Mouse (Mus musculus) embryonic facial prominence, embryonic 13.5 days (tissue): ENCODE results near the gene Bcl9l. TPM values are rescaled to one million over a fixed set of nuclear protein-coding genes. Genes with fewer than 3 reads are reported as not detected.

Experiments used
- ATAC-seq: fragments of 200-750 bp; cut with Nextera tagmentation; 2 replicates; pipeline ENCODE4 v1.8.0; 2017; ENCODE audit warnings: low read depth; ENCODE audit not compliant: insufficient number of reproducible peaks, insufficient read depth, low FRiP score, low TSS enrichment
- H3K27ac ChIP-seq: fragments of 300-500 bp; sonication (generic); 2 replicates; pipeline ENCODE4 v1.5.1; 2015; ENCODE audit warnings: moderate library complexity, mild to moderate bottlenecking, inconsistent platforms
- H3K27me3 ChIP-seq: fragments of 300-500 bp; sonication (generic); 2 replicates; pipeline ENCODE4 v1.6.1; 2015; ENCODE audit warnings: mild to moderate bottlenecking, inconsistent platforms
- H3K36me3 ChIP-seq: fragments of 300-500 bp; sonication (generic); 2 replicates; pipeline ENCODE4 v1.6.1; 2015; ENCODE audit warnings: mild to moderate bottlenecking, inconsistent platforms
- H3K4me1 ChIP-seq: fragments of 300-500 bp; sonication (generic); 2 replicates; pipeline ENCODE4 v1.6.1; 2015; ENCODE audit warnings: inconsistent platforms
- H3K4me2 ChIP-seq: fragments of 300-500 bp; sonication (generic); 2 replicates; pipeline ENCODE4 v1.6.1; 2015; ENCODE audit warnings: moderate library complexity, mild to moderate bottlenecking, inconsistent platforms
- H3K4me3 ChIP-seq: fragments of 300-500 bp; sonication (generic); 2 replicates; pipeline ENCODE4 v1.5.1; 2015; ENCODE audit warnings: mild to moderate bottlenecking, inconsistent platforms
- H3K9ac ChIP-seq: fragments of 300-500 bp; sonication (generic); 2 replicates; pipeline ENCODE4 v1.6.1; 2015; ENCODE audit warnings: mild to moderate bottlenecking, inconsistent platforms
- H3K9me3 ChIP-seq: fragments of 300-500 bp; sonication (generic); 2 replicates; pipeline ENCODE4 v1.6.1; 2016; ENCODE audit warnings: inconsistent platforms
- WGBS: fragments of 180-500 bp; shearing (Covaris S2); methylation state at CpG from one replicate; pipeline ENCODE4 v1.1.7; 2015; ENCODE audit warnings: mixed read lengths; 5-methylcytosine and 5-hydroxymethylcytosine counted together
- polyA plus RNA-seq: library from polyadenylated mRNA; unstranded; fragments of >200 nt; fragmentation: Nextera tagmentation; extraction: Ambion mirVana; gene quantifications from 2 replicates; pipeline ENCODE4 v1.2.1, GENCODE M21; 2015

Bcl9l gene
- polyA plus RNA-seq, 1 experiment from 2014 or later = 18.2 TPM

DNA sequence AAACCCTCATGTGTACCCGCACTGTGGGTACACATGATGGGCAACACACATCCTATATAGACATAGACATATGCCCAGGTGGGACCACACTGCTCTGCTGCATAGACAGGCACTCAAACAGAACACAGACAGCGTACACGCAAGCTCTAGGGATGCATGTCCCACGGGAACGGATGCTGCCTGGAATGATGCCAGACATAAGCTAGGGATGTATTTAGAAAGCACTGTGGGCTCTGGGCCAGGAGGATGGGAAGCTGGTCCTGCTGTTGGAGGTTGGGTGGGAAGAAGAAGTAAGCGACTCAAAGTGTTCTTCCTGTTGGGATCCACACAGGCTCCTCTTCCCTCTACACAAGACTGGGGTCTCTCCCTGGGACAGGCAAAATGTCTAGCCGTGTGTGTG, 35.4 kb downstream of the Bcl9l start:
- H3K9me3 ChIP-seq = no peaks in the 10 kb centered on the region
- no peak overlapping the region for H3K4me3 ChIP-seq
- H3K4me2 ChIP-seq = no peak overlapping the region
- H3K36me3 ChIP-seq = no peaks in the 10 kb centered on the region
- ATAC-seq = no peak
- H3K9ac ChIP-seq = no peak overlapping the region
- peaks cover 10% of the 10 kb centered on the region for H3K4me1 ChIP-seq
- no peaks in the 10 kb centered on the region for H3K27me3 ChIP-seq
- WGBS = 80% methylated on average over 7 of the region's 7 CpGs
- H3K27ac ChIP-seq = no peak overlapping the region

DNA sequence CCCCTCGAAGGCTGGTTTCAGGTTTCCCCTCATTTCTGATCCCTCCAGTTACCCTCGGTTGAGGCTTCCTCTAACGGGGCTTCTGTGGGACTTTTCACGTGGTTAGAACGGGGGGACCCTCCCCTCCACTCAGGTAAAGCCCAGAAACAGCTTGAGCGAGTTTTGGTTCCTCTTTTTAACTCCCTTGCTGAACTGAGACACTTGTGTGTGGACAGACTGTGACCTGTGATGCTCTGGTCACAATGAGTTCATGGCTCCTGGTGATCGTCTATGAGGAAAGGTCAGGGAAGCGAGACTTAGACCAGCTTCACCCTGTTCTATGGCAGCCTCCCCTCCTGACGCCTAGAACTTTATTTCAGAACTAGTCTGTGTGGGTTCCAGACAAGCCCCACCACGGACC, 39.3 kb downstream of the Bcl9l start:
- H3K4me3 ChIP-seq = no peak overlapping the region
- no peak for ATAC-seq
- 71% methylated on average over 10 of the region's 10 CpGs for WGBS
- no peaks in the 10 kb centered on the region for H3K36me3 ChIP-seq
- H3K4me1 ChIP-seq = peaks cover 6% of the 10 kb centered on the region; the same call in 1 of the 2 replicates
- H3K27ac ChIP-seq = no peak overlapping the region
- H3K4me2 ChIP-seq = no peak overlapping the region
- no peaks in the 10 kb centered on the region for H3K27me3 ChIP-seq
- no peaks in the 10 kb centered on the region for H3K9me3 ChIP-seq
- H3K9ac ChIP-seq = no peak overlapping the region

DNA sequence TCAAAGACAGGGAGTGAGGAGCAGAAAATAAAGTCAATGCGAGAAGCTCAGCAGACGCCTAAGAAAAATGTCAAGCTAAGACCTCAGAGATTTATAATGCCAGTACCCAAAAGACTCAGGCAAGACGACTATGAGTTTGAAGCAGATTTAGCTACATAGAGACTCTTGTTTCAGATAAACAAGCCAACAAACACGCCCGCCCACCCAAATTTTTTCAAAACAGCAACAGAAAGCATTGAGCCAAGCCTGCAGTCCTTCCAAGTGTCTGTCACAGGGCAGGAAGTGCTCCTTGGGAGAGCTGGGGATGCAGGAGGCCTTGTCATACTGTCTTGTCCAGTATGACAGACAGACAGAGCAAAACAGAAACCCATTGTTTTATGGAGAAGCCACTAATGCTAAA, 41.1 kb downstream of the Bcl9l start:
- Histone ChIP-seq H3K36me3 (no peaks in the 10 kb centered on the region), H3K4me1 (no peaks in the 10 kb centered on the region), H3K4me3 (no peak overlapping the region), H3K27ac (no peak overlapping the region), H3K9me3 (no peaks in the 10 kb centered on the region), H3K9ac (no peak overlapping the region), H3K4me2 (no peak overlapping the region), H3K27me3 (no peaks in the 10 kb centered on the region)
- no peak for ATAC-seq
- 73% methylated on average over 5 of the region's 5 CpGs for WGBS

DNA sequence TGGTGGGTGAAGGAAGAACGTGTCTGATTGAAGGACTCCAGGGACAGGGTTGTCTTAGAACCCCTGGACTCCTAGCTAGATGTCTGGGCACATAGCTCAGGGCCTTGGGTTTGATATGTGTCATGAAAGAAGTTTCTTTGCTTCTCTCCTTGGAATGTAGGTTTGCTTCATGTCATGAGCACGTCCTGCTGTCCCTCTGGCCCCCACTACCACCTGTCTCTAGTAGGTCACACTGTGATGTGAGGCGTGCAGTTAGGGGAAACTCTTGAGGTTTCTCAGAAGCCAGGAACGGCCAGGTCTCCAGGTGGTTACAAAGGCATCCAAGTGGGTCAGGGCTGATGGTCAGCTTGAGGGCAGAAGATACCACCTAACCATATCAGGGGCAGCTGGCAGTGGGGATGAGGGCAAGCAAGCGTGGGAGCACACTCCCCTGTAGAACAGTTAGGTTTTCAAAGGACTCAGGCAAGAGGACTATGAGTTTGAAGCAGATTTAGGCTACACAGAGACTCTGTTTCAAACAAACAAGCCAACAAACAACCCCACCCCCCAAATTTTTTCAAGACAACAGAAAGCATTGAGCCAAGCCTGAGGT, 41.7 kb downstream of the Bcl9l start:
- H3K9me3 ChIP-seq = no peaks in the 10 kb centered on the region
- H3K27ac ChIP-seq = no peak overlapping the region
- H3K4me1 ChIP-seq = no peaks in the 10 kb centered on the region
- no peak for ATAC-seq
- H3K4me3 ChIP-seq = no peak overlapping the region
- no peaks in the 10 kb centered on the region for H3K36me3 ChIP-seq
- no peaks in the 10 kb centered on the region for H3K27me3 ChIP-seq
- no peak overlapping the region for H3K9ac ChIP-seq
- 72% methylated on average over 5 of the region's 5 CpGs for WGBS
- H3K4me2 ChIP-seq = no peak overlapping the region

DNA sequence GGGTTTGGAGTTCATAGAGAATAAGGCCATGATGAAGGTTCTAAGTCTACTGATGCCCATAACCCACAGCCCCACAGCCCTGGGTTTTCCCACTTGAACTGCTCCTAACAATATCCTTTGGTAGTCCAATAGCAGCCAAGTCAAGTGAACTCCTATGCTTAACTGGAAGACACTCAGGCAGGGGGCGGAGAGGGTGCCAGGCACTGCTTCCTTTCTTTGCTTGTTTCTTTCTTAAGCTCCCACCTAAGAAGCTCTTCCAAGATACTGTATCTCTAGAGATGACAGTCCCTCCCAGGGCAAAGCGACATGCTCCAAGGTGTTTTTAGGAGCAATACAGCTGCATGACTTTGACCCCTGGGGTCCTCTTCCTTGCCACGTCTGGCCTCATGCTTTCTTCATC, 42.4 kb downstream of the Bcl9l start:
- no peaks in the 10 kb centered on the region for H3K36me3 ChIP-seq
- H3K9me3 ChIP-seq = no peaks in the 10 kb centered on the region
- no peak overlapping the region for H3K27ac ChIP-seq
- H3K4me1 ChIP-seq = no peaks in the 10 kb centered on the region
- no peak overlapping the region for H3K9ac ChIP-seq
- no peak overlapping the region for H3K4me3 ChIP-seq
- ATAC-seq = no peak
- no peaks in the 10 kb centered on the region for H3K27me3 ChIP-seq
- 72% methylated on average over 3 of the region's 3 CpGs for WGBS
- no peak overlapping the region for H3K4me2 ChIP-seq

DNA sequence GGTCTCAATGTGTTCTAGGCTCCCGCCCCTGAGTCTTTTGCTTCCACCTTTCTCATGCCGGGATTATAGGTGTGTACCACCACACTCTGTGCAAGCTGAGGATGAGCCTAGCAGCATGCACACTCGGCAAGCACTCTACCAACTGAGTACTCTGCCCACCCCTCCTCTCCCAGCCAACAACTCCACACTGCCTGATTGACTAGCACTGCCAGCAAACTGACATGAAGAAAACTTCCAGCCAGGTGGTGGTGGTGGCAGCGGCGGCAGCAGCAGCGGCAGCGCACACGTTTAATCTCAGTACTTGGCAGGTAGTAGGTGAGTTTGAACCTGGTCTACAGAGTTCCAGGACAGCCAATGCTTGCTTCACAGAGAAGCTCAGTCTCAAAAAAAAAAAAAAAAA, 43.0 kb downstream of the Bcl9l start:
- no peak overlapping the region for H3K4me2 ChIP-seq
- no peak for ATAC-seq
- no peak overlapping the region for H3K4me3 ChIP-seq
- H3K36me3 ChIP-seq = no peaks in the 10 kb centered on the region
- WGBS = 85% methylated on average over 8 of the region's 8 CpGs
- no peaks in the 10 kb centered on the region for H3K4me1 ChIP-seq
- no peaks in the 10 kb centered on the region for H3K27me3 ChIP-seq
- no peaks in the 10 kb centered on the region for H3K9me3 ChIP-seq
- no peak overlapping the region for H3K27ac ChIP-seq
- H3K9ac ChIP-seq = no peak overlapping the region

GRCm38 (mm10) chr9:44526337-44527112, 43.9 kb downstream of the Bcl9l start:
- ATAC-seq = no peak
- 57% methylated on average over 9 of the region's 9 CpGs for WGBS
- H3K36me3 ChIP-seq = no peaks in the 10 kb centered on the region
- no peaks in the 10 kb centered on the region for H3K9me3 ChIP-seq
- no peak overlapping the region for H3K4me3 ChIP-seq
- H3K4me2 ChIP-seq = no peak overlapping the region
- H3K4me1 ChIP-seq = no peaks in the 10 kb centered on the region
- H3K27ac ChIP-seq = no peak overlapping the region
- H3K9ac ChIP-seq = no peak overlapping the region
- H3K27me3 ChIP-seq = no peaks in the 10 kb centered on the region

- no peaks in the 10 kb centered on the region for H3K27me3 ChIP-seq
- 66% methylated on average over 8 of the region's 8 CpGs for WGBS
These were observed 45.7 kb downstream of the Bcl9l start for GRCm38 (mm10) chr9:44528340-44528739.

DNA sequence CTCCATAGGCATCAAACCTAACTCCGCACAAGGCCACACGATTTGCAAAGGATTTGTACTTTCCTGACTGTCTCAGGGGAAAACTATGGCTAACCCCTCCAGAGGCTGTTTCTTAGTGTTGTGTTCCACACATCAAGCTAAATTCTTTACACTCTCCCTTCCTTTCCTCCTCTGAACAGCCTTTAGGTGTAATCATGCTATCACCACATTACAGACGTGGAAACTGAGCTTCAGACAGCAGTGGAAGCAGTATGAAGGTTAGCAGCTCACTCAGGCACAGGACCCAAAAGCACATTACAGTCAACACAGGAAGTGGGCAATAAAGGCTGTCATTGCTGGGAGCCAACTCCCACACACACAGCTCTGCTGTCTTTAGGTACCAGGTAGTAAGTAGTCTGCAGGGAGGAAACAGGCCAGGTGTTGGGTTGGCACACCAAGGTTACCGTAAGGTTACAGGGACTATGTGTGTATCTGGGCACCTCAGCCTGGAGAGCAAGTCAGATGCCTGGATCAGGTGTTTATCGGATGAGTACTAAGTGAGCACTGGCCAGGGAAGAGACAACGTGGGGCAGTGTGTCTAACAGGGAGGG, 50.5 kb downstream of the Bcl9l start:
- Histone ChIP-seq H3K27me3 (no peaks in the 10 kb centered on the region), H3K4me2 (no peak overlapping the region), H3K36me3 (no peaks in the 10 kb centered on the region), H3K9me3 (no peaks in the 10 kb centered on the region), H3K4me1 (no peaks in the 10 kb centered on the region), H3K4me3 (no peak overlapping the region), H3K27ac (no peak overlapping the region), H3K9ac (no peak overlapping the region)
- WGBS = 79% methylated on average over 6 of the region's 6 CpGs
- ATAC-seq = no peak

More at GRCm38 (mm10) chr9:44528340-44528739, 45.7 kb downstream of the Bcl9l start:
- H3K27ac ChIP-seq = no peak overlapping the region
- H3K9ac ChIP-seq = no peak overlapping the region
- H3K9me3 ChIP-seq = no peaks in the 10 kb centered on the region
- no peak overlapping the region for H3K4me2 ChIP-seq
- no peaks in the 10 kb centered on the region for H3K4me1 ChIP-seq
- no peak overlapping the region for H3K4me3 ChIP-seq
- ATAC-seq = no peak
- no peaks in the 10 kb centered on the region for H3K36me3 ChIP-seq

DNA sequence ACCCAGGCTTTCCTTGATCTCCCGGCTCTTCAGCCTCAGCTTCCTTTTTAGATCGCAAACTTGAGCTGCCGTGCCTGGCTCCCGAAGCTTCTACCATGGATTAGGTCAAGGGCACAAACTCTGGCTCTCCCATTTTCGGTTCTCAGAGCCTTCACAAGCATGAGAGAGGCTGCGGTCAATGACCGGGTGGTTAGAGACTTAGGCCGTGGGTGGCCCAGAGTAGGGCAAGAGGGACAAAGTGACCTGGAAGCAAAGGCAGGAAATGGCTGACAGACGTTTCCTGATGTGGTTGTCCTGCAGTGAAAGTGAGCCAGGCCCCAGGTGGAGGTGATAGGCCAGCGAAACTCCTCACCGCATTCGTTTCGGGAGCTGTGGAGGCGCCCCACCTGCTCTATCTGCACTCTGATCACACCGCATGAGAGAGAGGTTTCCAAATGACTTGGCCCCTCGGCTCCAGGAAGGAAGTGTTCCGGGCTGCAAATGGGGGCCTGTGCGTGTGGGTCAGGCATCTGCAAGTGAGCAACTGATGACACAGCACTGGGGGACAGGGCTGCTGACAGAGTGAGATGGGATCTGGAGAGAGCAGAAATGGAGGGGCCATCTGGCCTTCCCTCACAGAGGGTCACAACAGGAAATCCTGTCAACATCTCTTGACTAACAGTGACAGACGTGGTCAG, 55.1 kb downstream of the Bcl9l start:
- no peak for ATAC-seq
- 70% methylated on average over 19 of the region's 19 CpGs for WGBS
- H3K27ac ChIP-seq = no peak overlapping the region

GRCm38 (mm10) chr9:44539816-44540421, 57.3 kb downstream of the Bcl9l start:
- H3K27me3 ChIP-seq = no peaks in the 10 kb centered on the region
- H3K4me1 ChIP-seq = no peaks in the 10 kb centered on the region
- no peaks in the 10 kb centered on the region for H3K9me3 ChIP-seq
- no peak overlapping the region for H3K4me3 ChIP-seq
- H3K27ac ChIP-seq = no peak overlapping the region
- 56% methylated on average over 2 of the region's 2 CpGs for WGBS
- no peaks in the 10 kb centered on the region for H3K36me3 ChIP-seq
- H3K9ac ChIP-seq = no peak overlapping the region
- H3K4me2 ChIP-seq = no peak overlapping the region
- no peak for ATAC-seq

More for the DNA sequence above, 55.1 kb downstream of the Bcl9l start:
- Histone ChIP-seq H3K36me3 (no peaks in the 10 kb centered on the region), H3K9me3 (no peaks in the 10 kb centered on the region), H3K4me2 (no peak overlapping the region), H3K9ac (no peak overlapping the region), H3K4me1 (no peaks in the 10 kb centered on the region), H3K27me3 (no peaks in the 10 kb centered on the region), H3K4me3 (no peak overlapping the region)
